Mouse (Mus musculus) midbrain, embryonic 12.5 days (tissue): ENCODE results near the gene Gm2016. TPM values are rescaled to one million over a fixed set of nuclear protein-coding genes. Genes with fewer than 3 reads are reported as not detected.
A peak's percentile ranks its signal among the peaks of the same experiment; 100 is the strongest.
"Not testable (repeated sequence)": the region's sequence is repeated elsewhere in the genome, so short reads cannot be mapped to it uniquely, and the experiment has no call there.

Experiments
- ATAC-seq: fragments of 200-750 bp; cut with Nextera tagmentation; 2 replicates; pipeline ENCODE4 v1.8.0; 2017; ENCODE audit warnings: low read depth, moderate TSS enrichment, moderate library complexity; ENCODE audit not compliant: low FRiP score
- H3K27ac ChIP-seq: fragments of 300-500 bp; sonication (generic); replicated peaks from 2 replicates; pipeline ENCODE4 v1.5.1; 2016; ENCODE audit warnings: mild to moderate bottlenecking
- H3K27me3 ChIP-seq: fragments of 300-500 bp; sonication (generic); 2 replicates; pipeline ENCODE4 v1.6.1; 2016; ENCODE audit warnings: mild to moderate bottlenecking
- H3K36me3 ChIP-seq: fragments of 300-500 bp; sonication (generic); 2 replicates; pipeline ENCODE4 v1.6.1; 2016
- H3K4me1 ChIP-seq: fragments of 300-500 bp; sonication (generic); 2 replicates; pipeline ENCODE4 v1.6.1; 2016
- H3K4me2 ChIP-seq: fragments of 300-500 bp; sonication (generic); replicated peaks from 2 replicates; pipeline ENCODE4 v1.6.1; 2016; ENCODE audit warnings: mild to moderate bottlenecking, moderate library complexity
- H3K4me3 ChIP-seq: fragments of 300-500 bp; sonication (generic); 2 replicates; pipeline ENCODE4 v1.5.1; 2016; ENCODE audit warnings: mild to moderate bottlenecking
- H3K9ac ChIP-seq: fragments of 300-500 bp; sonication (generic); replicated peaks from 2 replicates; pipeline ENCODE4 v1.6.1; 2016; ENCODE audit warnings: mild to moderate bottlenecking, moderate library complexity
- H3K9me3 ChIP-seq: fragments of 300-500 bp; sonication (generic); 2 replicates; pipeline ENCODE4 v1.6.1; 2016; ENCODE audit warnings: mild to moderate bottlenecking
- WGBS: fragments of 180-500 bp; shearing (Covaris S2); methylation state at CpG from one replicate; pipeline ENCODE4 v1.1.7; 2016; 5-methylcytosine and 5-hydroxymethylcytosine counted together
- polyA plus RNA-seq: library from polyadenylated mRNA; unstranded; fragments of >200 nt; fragmentation: Nextera tagmentation; extraction: Ambion mirVana; gene quantifications from 2 replicates; pipeline ENCODE4 v1.2.1, GENCODE M21; 2016

Gm2016 gene
- polyA plus RNA-seq = not detected in 2 replicates

- not testable (repeated sequence) for H3K4me2 ChIP-seq, H3K27me3 ChIP-seq, H3K36me3 ChIP-seq, H3K4me1 ChIP-seq, H3K9me3 ChIP-seq, H3K4me3 ChIP-seq, ATAC-seq, H3K9ac ChIP-seq, H3K27ac ChIP-seq
- WGBS = 91% methylated on average over 5 of the region's 5 CpGs
Observed at GRCm38 (mm10) chr12:87873772-87874171, at the start of gene Gm2016. Gm2016 (plus strand) TSS chr12:87874072.

GRCm38 (mm10) chr12:87842239-87842638 is 31.6 kb upstream of the Gm2016 start, which contains the start of gene Gm2001:
Gm2001 (minus strand) TSS chr12:87842339.
- not testable (repeated sequence) for ATAC-seq, H3K4me3 ChIP-seq, H3K4me1 ChIP-seq, H3K4me2 ChIP-seq, H3K9ac ChIP-seq, H3K27me3 ChIP-seq, H3K9me3 ChIP-seq, H3K27ac ChIP-seq, H3K36me3 ChIP-seq
- 80% methylated on average over 2 of the region's 2 CpGs for WGBS

GRCm38 (mm10) chr12:87850657-87851056 is 23.2 kb upstream of the Gm2016 start:
- not testable (repeated sequence) for H3K4me1 ChIP-seq, H3K36me3 ChIP-seq, H3K27me3 ChIP-seq, H3K4me2 ChIP-seq, H3K27ac ChIP-seq, H3K9me3 ChIP-seq, H3K4me3 ChIP-seq, H3K9ac ChIP-seq, ATAC-seq
- WGBS = no CpG with 5 or more reads among the region's 2 CpGs

GRCm38 (mm10) chr12:87856067-87856466 is 17.8 kb upstream of the Gm2016 start:
- not testable (repeated sequence) for H3K27me3 ChIP-seq, H3K9ac ChIP-seq, H3K27ac ChIP-seq, H3K4me2 ChIP-seq, H3K36me3 ChIP-seq, H3K4me3 ChIP-seq, H3K4me1 ChIP-seq, ATAC-seq, H3K9me3 ChIP-seq
- WGBS = 64% methylated on average over 1 of the region's 1 CpGs

GRCm38 (mm10) chr12:87861740-87862692 is 11.9 kb upstream of the Gm2016 start:
- H3K36me3 ChIP-seq, H3K9me3 ChIP-seq, H3K4me2 ChIP-seq, H3K27me3 ChIP-seq, H3K4me3 ChIP-seq, H3K4me1 ChIP-seq, H3K9ac ChIP-seq, H3K27ac ChIP-seq: not testable (repeated sequence)
- ATAC-seq = 0 out of 2 replicates have a peak, but pooled peaks have one; percentile 25
- 82% methylated on average over 23 of the region's 23 CpGs for WGBS

GRCm38 (mm10) chr12:87863638-87864037 is 10.2 kb upstream of the Gm2016 start:
- 96% methylated on average over 10 of the region's 11 CpGs for WGBS
- H3K27me3 ChIP-seq, H3K4me2 ChIP-seq, H3K36me3 ChIP-seq, H3K9ac ChIP-seq, H3K9me3 ChIP-seq, H3K4me1 ChIP-seq, ATAC-seq, H3K4me3 ChIP-seq, H3K27ac ChIP-seq: not testable (repeated sequence)

- 88% methylated on average over 2 of the region's 2 CpGs for WGBS
- not testable (repeated sequence) for H3K36me3 ChIP-seq, H3K27ac ChIP-seq, H3K27me3 ChIP-seq, H3K4me2 ChIP-seq, H3K9ac ChIP-seq, H3K4me3 ChIP-seq, H3K9me3 ChIP-seq, H3K4me1 ChIP-seq, ATAC-seq
Observed at GRCm38 (mm10) chr12:87864048-87864447, 9.8 kb upstream of the Gm2016 start.

GRCm38 (mm10) chr12:87895070-87895469 is 21.2 kb downstream of the Gm2016 start, which contains the start of gene Gm2022:
Gm2022 (plus strand) TSS chr12:87895370.
- H3K4me3 ChIP-seq, H3K9ac ChIP-seq, H3K9me3 ChIP-seq, H3K36me3 ChIP-seq, H3K27me3 ChIP-seq, ATAC-seq, H3K4me2 ChIP-seq, H3K27ac ChIP-seq, H3K4me1 ChIP-seq: not testable (repeated sequence)
- WGBS = 100% methylated on average over 1 of the region's 1 CpGs

- not testable (repeated sequence) for H3K9ac ChIP-seq, H3K36me3 ChIP-seq, H3K27me3 ChIP-seq, ATAC-seq, H3K4me2 ChIP-seq, H3K4me1 ChIP-seq, H3K9me3 ChIP-seq, H3K27ac ChIP-seq, H3K4me3 ChIP-seq
- WGBS = 80% methylated on average over 2 of the region's 2 CpGs
Observed at GRCm38 (mm10) chr12:87919721-87920120, 45.8 kb downstream of the Gm2016 start, which contains the start of gene Gm2035. Gm2035 (minus strand) TSS chr12:87919857.

Other genes with a start within 250 kb of the Gm2016 start
- gene Gm16381, start 229.5 kb upstream of the Gm2016 start, polyA plus RNA-seq = not detected in 2 replicates
- gene Gm21319, start 98.3 kb upstream of the Gm2016 start, polyA plus RNA-seq = not detected in 2 replicates
- not detected in 2 replicates for gene Gm21936, start 78.6 kb upstream of the Gm2016 start, polyA plus RNA-seq
- gene BB287469, start 57.5 kb upstream of the Gm2016 start, polyA plus RNA-seq = not detected in 2 replicates
- gene Gm2001, start 31.7 kb upstream of the Gm2016 start, polyA plus RNA-seq = not detected in 2 replicates
- gene Gm2022, start 21.3 kb downstream of the Gm2016 start, polyA plus RNA-seq = not detected in 2 replicates
- not detected in 2 replicates for gene Gm2035, start 45.8 kb downstream of the Gm2016 start, polyA plus RNA-seq
- gene Gm2042, start 80.0 kb downstream of the Gm2016 start, polyA plus RNA-seq = not detected in 2 replicates
- not detected in 2 replicates for gene Gm2075, start 137.8 kb downstream of the Gm2016 start, polyA plus RNA-seq
- not detected in 2 replicates for gene Gm6803, start 144.7 kb downstream of the Gm2016 start, polyA plus RNA-seq
- not detected in 2 replicates for gene Gm2056, start 152.9 kb downstream of the Gm2016 start, polyA plus RNA-seq
- gene Gm16368, start 209.6 kb downstream of the Gm2016 start, polyA plus RNA-seq = not detected in 2 replicates